Mouse (Mus musculus) liver, postnatal 0 days (tissue): ENCODE data around the gene Glrp1. TPM values are rescaled to one million over a fixed set of nuclear protein-coding genes. Genes with fewer than 3 reads are reported as not detected.
A peak's percentile ranks its signal among the peaks of the same experiment; 100 is the strongest.

ENCODE experiments used
- ATAC-seq: fragments of 200-750 bp; cut with Nextera tagmentation; 2 replicates; pipeline ENCODE4 v1.8.0; 2017; ENCODE audit warnings: mild to moderate bottlenecking, moderate library complexity
- DNase-seq: peaks from one replicate; pipeline ENCODE4 v3.0.0-alpha.2; 2016
- H3K27ac ChIP-seq: fragments of 300-500 bp; sonication (generic); 2 replicates; pipeline ENCODE4 v1.5.1; 2014; ENCODE audit warnings: antibody characterized with exemption, moderate library complexity, mild to moderate bottlenecking, low read depth
- H3K27me3 ChIP-seq: fragments of 300-500 bp; sonication (generic); 2 replicates; pipeline ENCODE4 v1.6.1; 2014; ENCODE audit warnings: low read length, control low read depth, mixed read lengths; ENCODE audit not compliant: insufficient read depth
- H3K36me3 ChIP-seq: fragments of 300-500 bp; sonication (generic); replicated peaks from 2 replicates; pipeline ENCODE4 v1.6.1; 2014; ENCODE audit warnings: mild to moderate bottlenecking, control low read depth, low read length, moderate library complexity, mixed read lengths; ENCODE audit not compliant: insufficient read depth
- H3K4me1 ChIP-seq: fragments of 300-500 bp; sonication (generic); 2 replicates; pipeline ENCODE4 v1.6.1; 2014; ENCODE audit warnings: antibody characterized with exemption, mild to moderate bottlenecking, control low read depth; ENCODE audit not compliant: insufficient read depth
- H3K4me2 ChIP-seq: fragments of 300-500 bp; sonication (generic); 2 replicates; pipeline ENCODE4 v1.6.1; 2014; ENCODE audit warnings: low read depth, mild to moderate bottlenecking, low read length, moderate library complexity, mixed read lengths
- H3K4me3 ChIP-seq: fragments of 300-500 bp; sonication (generic); 2 replicates; pipeline ENCODE4 v1.5.1; 2014; ENCODE audit warnings: low read depth, low read length
- H3K9ac ChIP-seq: fragments of 300-500 bp; sonication (generic); replicated peaks from 2 replicates; pipeline ENCODE4 v1.6.1; 2014; ENCODE audit warnings: mild to moderate bottlenecking, moderate library complexity
- H3K9me3 ChIP-seq: fragments of 300-500 bp; sonication (generic); 2 replicates; pipeline ENCODE4 v1.6.1; 2016; ENCODE audit warnings: mild to moderate bottlenecking, control low read depth, low read length, mixed read lengths
- CTCF ChIP-seq: sonication (generic); IDR thresholded peaks from 2 replicates; pipeline ENCODE4 v1.5.1; 2016; ENCODE audit warnings: antibody characterized with exemption, low read depth
- EP300 ChIP-seq: IDR thresholded peaks from 2 replicates; pipeline ENCODE4 v1.6.1; 2016; ENCODE audit warnings: antibody characterized with exemption, low read depth, mild to moderate bottlenecking
- WGBS: fragments of 180-500 bp; shearing (Covaris S2); extraction: QIAGEN DNeasy Blood & Tissue Kit; methylation state at CpG from one replicate; pipeline ENCODE4 v1.1.7; 2014; ENCODE audit not compliant: insufficient replicate concordance; 5-methylcytosine and 5-hydroxymethylcytosine counted together
- polyA plus RNA-seq: library from polyadenylated mRNA; unstranded; fragments of >200 nt; fragmentation: Nextera tagmentation; extraction: Ambion mirVana; gene quantifications from 2 replicates; pipeline ENCODE4 v1.2.1, GENCODE M21; 2015

The Glrp1 gene
- polyA plus RNA-seq, 1 experiment from 2014 or later: 0.11 TPM

GRCm38 (mm10) chr1:88468335-88468734, 41.5 kb downstream of the Glrp1 start:
- Histone ChIP-seq H3K27ac (no peak overlapping the region), H3K9ac (no peak overlapping the region), H3K4me3 (no peak overlapping the region), H3K4me2 (no peak overlapping the region), H3K27me3 (no peaks in the 10 kb centered on the region), H3K9me3 (no peaks in the 10 kb centered on the region), H3K4me1 (no peaks in the 10 kb centered on the region; the same call in 1 of the 2 replicates), H3K36me3 (no peaks in the 10 kb centered on the region)
- DNase-seq (no peak), ATAC-seq (no peak)
- 84% methylated on average over 2 of the region's 2 CpGs for WGBS
- no peak for TF ChIP-seq CTCF
- TF ChIP-seq EP300: no peak

GRCm38 (mm10) chr1:88467866-88468265, 42.0 kb downstream of the Glrp1 start:
- Histone ChIP-seq H3K9ac (no peak overlapping the region), H3K27me3 (no peaks in the 10 kb centered on the region), H3K9me3 (no peaks in the 10 kb centered on the region), H3K4me1 (no peaks in the 10 kb centered on the region; the same call in 1 of the 2 replicates), H3K4me3 (no peak overlapping the region), H3K27ac (no peak overlapping the region), H3K36me3 (no peaks in the 10 kb centered on the region), H3K4me2 (no peak overlapping the region)
- DNase-seq (no peak), ATAC-seq (no peak)
- whole genome bisulfite sequencing: 75% methylated on average over 5 of the region's 5 CpGs
- TF ChIP-seq CTCF: no peak
- TF ChIP-seq EP300: no peak

- H3K27me3 ChIP-seq: no peaks in the 10 kb centered on the region
- no peak overlapping the region for H3K4me3 ChIP-seq
- no peak for DNase-seq
- TF ChIP-seq EP300: no peak
- TF ChIP-seq CTCF: no peak
- H3K9me3 ChIP-seq: no peaks in the 10 kb centered on the region
- H3K4me2 ChIP-seq: no peak overlapping the region
- ATAC-seq: no peak
- no peak overlapping the region for H3K9ac ChIP-seq
- H3K27ac ChIP-seq: no peak overlapping the region
- no peaks in the 10 kb centered on the region; the same call in 1 of the 2 replicates for H3K4me1 ChIP-seq
- WGBS: 77% methylated on average over 8 of the region's 8 CpGs
- no peaks in the 10 kb centered on the region for H3K36me3 ChIP-seq
These were observed 43.4 kb downstream of the Glrp1 start for GRCm38 (mm10) chr1:88466325-88467064.

GRCm38 (mm10) chr1:88465722-88466121, 44.1 kb downstream of the Glrp1 start:
- TF ChIP-seq EP300 (no peak), CTCF (peak; percentile 64)
- Histone ChIP-seq H3K4me1 (no peaks in the 10 kb centered on the region; the same call in 1 of the 2 replicates), H3K9me3 (no peaks in the 10 kb centered on the region), H3K4me2 (no peak overlapping the region), H3K27me3 (no peaks in the 10 kb centered on the region), H3K9ac (no peak overlapping the region), H3K4me3 (no peak overlapping the region), H3K36me3 (no peaks in the 10 kb centered on the region), H3K27ac (no peak overlapping the region)
- no peak for DNase-seq
- no peak for ATAC-seq
- 63% methylated on average over 4 of the region's 4 CpGs for WGBS

GRCm38 (mm10) chr1:88464109-88464905, 45.6 kb downstream of the Glrp1 start:
- H3K4me3 ChIP-seq: no peak overlapping the region
- H3K9ac ChIP-seq: no peak overlapping the region
- ATAC-seq (no peak), DNase-seq (no peak)
- no peaks in the 10 kb centered on the region; the same call in 1 of the 2 replicates for H3K4me1 ChIP-seq
- no peaks in the 10 kb centered on the region for H3K36me3 ChIP-seq
- no peak overlapping the region for H3K27ac ChIP-seq
- 68% methylated on average over 6 of the region's 6 CpGs for whole genome bisulfite sequencing
- H3K9me3 ChIP-seq: no peaks in the 10 kb centered on the region
- H3K27me3 ChIP-seq: no peaks in the 10 kb centered on the region
- no peak overlapping the region for H3K4me2 ChIP-seq
- TF ChIP-seq CTCF (no peak), EP300 (no peak)

- 74% methylated on average over 3 of the region's 3 CpGs for WGBS
- no peaks in the 10 kb centered on the region for H3K36me3 ChIP-seq
- ATAC-seq: no peak
These were observed 46.6 kb downstream of the Glrp1 start for GRCm38 (mm10) chr1:88463241-88463640.

More at GRCm38 (mm10) chr1:88463241-88463640, 46.6 kb downstream of the Glrp1 start:
- Histone ChIP-seq H3K4me1 (no peaks in the 10 kb centered on the region; the same call in 1 of the 2 replicates), H3K9me3 (no peaks in the 10 kb centered on the region), H3K27me3 (no peaks in the 10 kb centered on the region), H3K4me3 (no peak overlapping the region), H3K4me2 (no peak overlapping the region), H3K9ac (no peak overlapping the region), H3K27ac (no peak overlapping the region)
- TF ChIP-seq EP300 (no peak), CTCF (no peak)
- no peak for DNase-seq
